Mouse (Mus musculus): Measurements from ENCODE around the gene Ugt1a1.

GRCm38 (mm10) chr1:88205294-88205922 is 6.4 kb upstream of the Ugt1a1 start, which contains the start of gene Dnajb3:
- TF ChIP-seq POLR2A (IDR thresholded peaks at IDR 0.05; ENCODE audit: insufficient read depth, low read depth, low read length) (no peak), CTCF (IDR thresholded peaks at IDR 0.05) (no peak), EP300 (IDR thresholded peaks at IDR 0.05; ENCODE audit: insufficient read depth, low read depth, low read length) (no peak)

Measured in heart, adult 2 months (tissue).